Mouse (Mus musculus): ENCODE data around the gene Misp.

GRCm38 (mm10) chr10:79846553-79846952, 25.8 kb downstream of the Misp start:
- TF ChIP-seq POLR2A (IDR thresholded peaks at IDR 0.05; ENCODE audit: borderline replicate concordance, control insufficient read depth, low read depth, low read length), result no peak
- TF ChIP-seq CTCF (IDR thresholded peaks at IDR 0.05; ENCODE audit: control insufficient read depth, insufficient read depth, low read length), result no peak
